Mouse (Mus musculus) telencephalon, adult 2 months (tissue): ENCODE measurements around the gene Gm20518.
A peak's percentile ranks its signal among the peaks of the same experiment; 100 is the strongest.

ENCODE experiments used
- DNase-seq: peaks from one replicate; pipeline ENCODE4 v3.0.0-alpha.2; 2011; ENCODE audit warnings: low read depth, low spot score

The Gm20518 gene

DNA sequence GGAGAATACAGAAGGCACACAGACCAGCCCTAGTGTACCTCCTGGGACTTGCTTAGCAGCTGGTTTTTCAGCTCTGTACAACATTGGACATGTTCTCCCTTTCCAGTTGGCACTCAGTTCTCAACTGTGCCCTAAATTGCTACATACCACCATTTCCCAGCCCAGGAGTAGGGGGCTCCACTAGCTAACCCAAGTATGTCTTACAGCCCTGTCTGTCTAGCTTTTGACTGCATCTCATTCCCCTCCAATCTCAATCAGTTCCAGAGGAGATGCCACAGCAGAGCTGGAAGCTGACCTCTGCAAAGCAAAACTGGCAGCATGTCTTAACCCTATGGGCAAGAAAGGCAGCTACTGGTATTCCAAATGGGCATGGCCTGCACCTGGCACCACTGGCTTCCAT is 4.6 kb upstream of the Gm20518 start:
- DNase-seq = no peak

DNA sequence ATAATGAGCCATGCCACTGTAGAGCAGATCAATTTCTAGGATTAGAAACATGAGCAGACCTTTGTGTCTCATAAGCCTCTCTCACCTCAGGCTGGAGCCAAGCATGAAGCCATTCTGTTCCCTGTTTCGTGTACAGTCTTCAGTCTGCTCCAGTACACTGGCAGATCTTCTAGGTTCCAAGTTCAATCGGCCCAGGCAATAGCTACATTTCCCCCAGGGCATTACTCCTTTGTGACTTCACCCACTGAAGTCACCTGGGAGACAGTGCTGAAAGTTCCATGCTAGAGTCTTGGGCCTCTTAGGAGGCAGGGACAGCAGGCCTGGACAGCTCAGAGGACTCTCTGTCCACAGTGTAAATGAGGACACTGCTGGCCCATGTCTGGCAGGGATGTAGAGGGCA is 2.5 kb upstream of the Gm20518 start, which contains the start of gene Tssk1:
TSS of gene Tssk1 (plus strand) at position 301 of the 400 bp plus-strand sequence.
- DNase-seq = no peak

DNA sequence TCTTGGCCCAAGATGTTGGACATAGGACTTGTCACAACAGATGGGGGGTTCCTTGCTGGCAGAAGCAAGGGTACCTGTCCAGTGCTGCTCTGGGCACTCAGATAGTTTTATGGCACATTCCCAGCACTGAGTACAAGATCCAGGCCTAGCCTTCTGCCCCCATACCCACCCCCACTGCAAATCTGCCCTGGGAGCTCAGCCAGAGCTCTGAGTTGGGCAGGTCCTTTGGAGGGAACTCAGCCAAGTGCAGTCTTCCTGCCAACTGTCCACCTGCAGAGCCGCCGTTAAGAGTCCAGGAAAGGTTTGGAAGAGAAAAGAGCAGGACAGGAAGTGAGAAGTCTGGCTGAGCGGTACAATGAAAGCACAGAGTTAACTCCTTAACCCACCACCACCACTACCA is 1.1 kb upstream of the Gm20518 start:
- DNase-seq = no peak

DNA sequence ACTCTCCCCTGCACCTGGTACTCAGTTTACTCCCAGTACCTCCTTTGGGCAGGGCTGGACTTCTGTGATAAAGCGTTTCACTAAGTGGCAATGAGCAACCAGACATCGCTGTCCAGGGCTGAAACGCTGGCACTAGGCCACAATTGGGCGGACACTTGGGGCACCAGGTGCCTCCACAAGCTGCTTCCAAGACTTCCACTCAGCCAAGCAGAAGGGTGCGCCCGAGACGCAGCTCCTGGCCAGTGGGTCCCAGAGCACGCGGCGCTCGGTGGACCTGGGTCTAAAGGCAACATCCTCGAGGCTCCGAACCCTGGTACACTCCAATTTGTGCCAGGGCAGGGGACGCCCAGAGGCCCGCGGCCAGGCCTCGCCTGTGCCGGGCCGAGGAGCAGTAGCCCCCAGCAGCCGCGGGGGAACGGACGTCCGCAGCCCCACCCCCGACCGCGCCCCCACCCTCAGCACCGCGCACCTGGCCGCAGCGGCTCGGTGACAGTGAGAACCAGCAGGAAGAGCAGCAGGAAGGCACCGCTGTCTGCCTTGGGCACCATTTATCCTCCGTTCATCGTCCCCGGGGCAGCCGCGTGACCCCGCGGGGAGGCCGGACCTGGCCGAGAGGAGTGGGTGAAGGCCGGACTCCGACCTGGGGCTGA is 429 bp downstream of the Gm20518 start:
- DNase-seq = no peak

GRCm38 (mm10) chr16:17890342-17890727 is 1.1 kb downstream of the Gm20518 start:
- DNase-seq = no peak

GRCm38 (mm10) chr16:17889689-17890341 is 1.7 kb downstream of the Gm20518 start:
- DNase-seq = no peak

GRCm38 (mm10) chr16:17884116-17884515 is 7.4 kb downstream of the Gm20518 start:
- no peak for DNase-seq

DNA sequence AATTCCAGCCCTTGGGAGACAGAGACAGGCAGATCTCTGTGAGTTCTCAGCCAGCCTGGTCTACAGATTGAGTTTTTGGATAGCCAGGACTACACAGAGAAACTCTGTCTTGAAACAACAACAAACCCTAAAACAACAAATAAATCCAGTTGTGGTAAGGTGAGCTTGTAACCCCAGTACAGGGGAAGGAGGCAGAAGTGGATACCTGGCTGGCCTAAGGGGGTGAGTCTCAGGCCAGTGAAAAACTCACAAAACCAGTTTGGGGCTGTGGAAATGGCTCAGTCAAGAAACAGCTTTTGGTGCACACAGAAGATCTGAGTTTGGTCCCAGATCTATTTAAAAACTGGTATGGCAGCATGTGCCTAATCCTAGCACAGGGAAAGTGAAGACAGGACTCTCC is 9.3 kb downstream of the Gm20518 start:
- DNase-seq = no peak

DNA sequence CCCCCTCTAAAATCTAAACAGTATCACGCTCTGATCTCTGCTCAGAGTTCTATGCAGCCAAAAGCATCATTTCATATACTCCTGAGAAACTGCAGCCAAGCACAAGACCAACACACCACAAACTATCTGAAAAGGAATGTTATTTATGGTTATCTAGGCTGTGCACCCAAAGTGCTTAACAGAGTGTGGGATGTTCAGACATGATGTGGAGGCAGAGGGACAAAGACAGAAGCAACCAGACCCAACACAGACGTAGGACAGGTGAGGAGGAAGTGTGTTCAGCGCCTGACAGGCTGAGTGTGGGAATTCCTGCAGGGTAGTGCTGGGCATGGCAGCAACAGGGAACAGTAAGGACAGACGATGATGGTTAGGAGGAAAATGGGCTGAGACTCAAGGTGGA is 11.9 kb downstream of the Gm20518 start:
- DNase-seq = peak; percentile 50

- no peak for DNase-seq
Measured at GRCm38 (mm10) chr16:17876096-17876495, 15.4 kb downstream of the Gm20518 start.

GRCm38 (mm10) chr16:17875174-17875573 is 16.3 kb downstream of the Gm20518 start:
- DNase-seq = no peak

GRCm38 (mm10) chr16:17872995-17873394 is 18.5 kb downstream of the Gm20518 start:
- no peak for DNase-seq

DNA sequence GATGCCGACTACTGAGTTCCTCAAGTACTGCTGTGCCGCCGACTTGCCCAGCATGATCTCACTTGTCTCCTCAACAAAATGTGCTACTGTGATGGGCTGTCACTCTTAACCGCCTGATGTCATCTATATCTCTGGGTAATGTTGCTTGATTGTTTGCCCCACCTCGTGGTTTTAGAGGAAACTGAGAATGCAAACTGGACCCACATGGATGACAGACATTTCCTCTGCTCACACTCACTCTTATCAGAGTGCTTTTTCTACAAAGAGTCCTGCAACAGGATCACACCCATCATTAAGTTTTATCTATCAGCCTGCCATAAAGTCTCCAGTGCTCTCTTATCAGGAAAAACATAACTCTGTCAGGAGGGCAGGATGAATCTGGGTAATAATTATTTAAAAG is 20.2 kb downstream of the Gm20518 start:
- no peak for DNase-seq

GRCm38 (mm10) chr16:17865770-17866169 is 25.7 kb downstream of the Gm20518 start:
- DNase-seq = no peak

DNA sequence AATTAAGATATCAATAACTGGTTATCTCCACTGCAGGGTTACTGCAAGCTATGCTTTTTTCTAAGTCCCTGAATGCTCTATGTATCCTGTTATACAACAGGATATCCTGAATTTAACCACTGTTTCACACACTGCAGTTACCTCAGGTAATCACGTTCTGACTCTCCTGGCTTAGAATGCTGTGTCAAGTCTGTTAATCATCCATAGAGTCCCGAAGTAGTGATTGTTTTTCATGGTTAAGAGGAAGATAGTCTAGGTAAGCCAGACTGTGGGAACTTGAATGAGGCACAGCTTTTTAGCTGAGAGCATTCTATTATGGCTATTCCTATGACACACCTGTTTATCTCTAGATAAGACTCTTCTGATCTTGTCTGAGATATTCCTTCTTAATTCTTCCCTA is 26.2 kb downstream of the Gm20518 start:
- DNase-seq = no peak

GRCm38 (mm10) chr16:17858592-17858991 is 32.9 kb downstream of the Gm20518 start:
- no peak for DNase-seq

DNA sequence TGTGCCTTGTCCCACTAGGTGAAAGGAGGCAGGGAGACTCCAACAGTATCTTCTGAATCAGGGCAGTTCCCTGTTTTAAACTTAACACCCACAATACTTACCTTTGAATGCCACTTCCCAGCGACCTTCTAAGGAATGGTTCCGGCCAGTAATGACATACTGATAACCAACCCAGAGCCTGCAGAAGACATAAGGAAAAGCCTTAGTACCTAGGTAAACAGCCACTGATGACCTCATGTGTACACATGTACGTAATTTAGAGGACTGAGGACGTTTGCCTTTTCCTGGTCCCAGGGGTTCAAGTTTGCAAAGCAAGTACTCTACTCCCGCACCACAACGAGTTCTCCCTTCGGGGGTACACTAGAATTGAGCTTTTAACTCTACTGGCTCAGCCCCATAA is 34.3 kb downstream of the Gm20518 start:
- DNase-seq = no peak

- no peak for DNase-seq
Measured at GRCm38 (mm10) chr16:17853263-17853662, 38.2 kb downstream of the Gm20518 start.

DNA sequence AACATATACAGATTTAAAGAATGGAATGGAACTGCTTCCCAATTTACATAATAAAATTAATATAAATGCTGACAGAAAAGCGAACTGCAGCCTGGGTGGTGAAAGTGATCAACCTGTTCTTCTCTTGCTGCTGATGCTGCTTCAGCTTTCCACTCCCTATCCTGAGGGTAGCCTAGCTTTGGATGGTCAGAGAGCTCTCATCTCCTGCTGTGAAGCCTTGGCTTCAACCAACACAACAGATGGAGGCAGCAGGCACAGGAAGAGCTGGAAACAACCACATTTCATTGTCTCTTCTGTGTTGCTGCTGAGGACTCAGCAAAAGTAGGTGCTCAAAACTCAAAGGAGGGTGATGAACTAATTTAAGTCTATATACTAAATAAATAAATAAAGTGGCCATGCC is 39.6 kb downstream of the Gm20518 start:
- DNase-seq = no peak

DNA sequence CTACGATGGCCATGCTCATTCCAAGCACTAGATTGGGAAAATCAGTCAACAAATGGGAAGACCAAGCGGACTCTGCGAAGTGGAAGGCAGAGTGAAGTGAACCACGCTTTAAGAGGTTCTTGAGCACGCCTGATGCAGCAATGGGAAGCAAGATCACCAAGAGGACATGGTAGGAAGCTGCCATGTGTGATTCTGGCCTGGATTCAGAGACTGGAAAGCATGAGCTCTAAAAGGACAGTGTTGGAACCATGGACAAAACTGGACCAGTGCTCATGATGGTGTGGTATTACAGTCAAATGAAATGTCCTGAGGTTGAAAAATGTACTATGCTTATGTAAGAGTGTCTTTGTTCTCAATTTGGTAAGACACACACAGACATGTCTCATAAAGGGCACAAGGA is 40.1 kb downstream of the Gm20518 start:
- DNase-seq = no peak

GRCm38 (mm10) chr16:17849486-17849885 is 42.0 kb downstream of the Gm20518 start:
- DNase-seq = no peak

- DNase-seq = no peak
Measured at GRCm38 (mm10) chr16:17848928-17849327, 42.5 kb downstream of the Gm20518 start.

DNA sequence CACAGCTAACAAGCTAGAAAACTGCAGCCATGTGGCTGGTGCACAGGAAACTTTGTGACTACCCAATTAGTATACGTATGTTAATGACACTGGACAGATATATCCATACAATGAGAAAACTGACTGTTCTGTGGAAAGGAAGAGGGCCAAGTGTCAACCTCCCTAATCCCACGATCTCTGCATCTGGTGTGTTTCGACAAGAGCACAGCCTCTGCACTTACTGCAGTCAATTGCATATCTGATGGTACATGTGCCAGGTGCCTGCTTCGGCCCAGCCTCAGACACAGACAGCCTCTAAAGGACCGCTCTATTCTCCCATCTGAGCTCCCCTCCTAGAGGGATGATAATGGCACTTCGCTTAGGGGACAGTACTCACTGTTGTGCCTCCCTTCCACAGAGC is 43.0 kb downstream of the Gm20518 start:
- no peak for DNase-seq
